Mouse (Mus musculus): ENCODE results near the gene Muc4. TPM values are rescaled to one million over a fixed set of nuclear protein-coding genes. Genes with fewer than 3 reads are reported as not detected.

Gene Muc4
- polyA plus RNA-seq, 1 experiment: 0.12 TPM

Other genes with a start within 250 kb of the Muc4 start
- 0.28 TPM for gene Slc51a, start 248.0 kb upstream of the Muc4 start, polyA plus RNA-seq (2012; fragmentation: generic; extraction: Trizol)
- not detected for gene Zdhhc19, start 239.6 kb upstream of the Muc4 start, polyA plus RNA-seq (2012; fragmentation: generic; extraction: Trizol)
- gene Tfrc, start 127.0 kb upstream of the Muc4 start, polyA plus RNA-seq (2012; fragmentation: generic; extraction: Trizol): 55.4 TPM
- 35.0 TPM for gene Tnk2, start 92.0 kb upstream of the Muc4 start, polyA plus RNA-seq (2012; fragmentation: generic; extraction: Trizol)
- 0.01 TPM for gene Muc20, start 61.5 kb downstream of the Muc4 start, polyA plus RNA-seq (2012; fragmentation: generic; extraction: Trizol)
- gene Smbd1, start 74.6 kb downstream of the Muc4 start, polyA plus RNA-seq (2012; fragmentation: generic; extraction: Trizol): not detected
- gene Fyttd1, start 141.6 kb downstream of the Muc4 start, polyA plus RNA-seq (2012; fragmentation: generic; extraction: Trizol): 39.8 TPM
- 34.0 TPM for gene Rubcn, start 141.9 kb downstream of the Muc4 start, polyA plus RNA-seq (2012; fragmentation: generic; extraction: Trizol)
- gene Lrch3, start 178.2 kb downstream of the Muc4 start, polyA plus RNA-seq (2012; fragmentation: generic; extraction: Trizol): 9.0 TPM

Data from myocyte (in vitro differentiated cells).